Mouse (Mus musculus) embryonic facial prominence, embryonic 14.5 days (tissue): Measurements from ENCODE around the gene Rps6ka3. TPM values are rescaled to one million over a fixed set of nuclear protein-coding genes. Genes with fewer than 3 reads are reported as not detected.
A peak's percentile ranks its signal among the peaks of the same experiment; 100 is the strongest.

Experiments
- ATAC-seq: fragments of 200-750 bp; cut with Nextera tagmentation; 2 replicates; pipeline ENCODE4 v1.8.0; 2017; ENCODE audit warnings: low read depth, moderate number of reproducible peaks, moderate TSS enrichment
- DNase-seq: peaks from one replicate; pipeline ENCODE4 v3.0.0-alpha.2; 2015; ENCODE audit warnings: low spot score
- H3K27ac ChIP-seq: fragments of 300-500 bp; sonication (generic); replicated peaks from 2 replicates; pipeline ENCODE4 v1.5.1; 2014; ENCODE audit warnings: low read depth, mild to moderate bottlenecking, low read length, moderate library complexity
- H3K27me3 ChIP-seq: fragments of 300-500 bp; sonication (generic); replicated peaks from 2 replicates; pipeline ENCODE4 v1.6.1; 2014; ENCODE audit warnings: low read length; ENCODE audit not compliant: control insufficient read depth, insufficient read depth
- H3K36me3 ChIP-seq: fragments of 300-500 bp; sonication (generic); 2 replicates; pipeline ENCODE4 v1.6.1; 2014; ENCODE audit warnings: low read length, mixed read lengths; ENCODE audit not compliant: control insufficient read depth, insufficient read depth
- H3K4me1 ChIP-seq: fragments of 300-500 bp; sonication (generic); 2 replicates; pipeline ENCODE4 v1.6.1; 2014; ENCODE audit warnings: antibody characterized with exemption, low read length; ENCODE audit not compliant: control insufficient read depth, insufficient read depth
- H3K4me2 ChIP-seq: fragments of 300-500 bp; sonication (generic); 2 replicates; pipeline ENCODE4 v1.6.1; 2014; ENCODE audit warnings: low read depth, mild to moderate bottlenecking, low read length, moderate library complexity, mixed read lengths
- H3K4me3 ChIP-seq: fragments of 300-500 bp; sonication (generic); 2 replicates; pipeline ENCODE4 v1.5.1; 2014; ENCODE audit warnings: low read depth, mild to moderate bottlenecking, low read length
- H3K9ac ChIP-seq: fragments of 300-500 bp; sonication (generic); 2 replicates; pipeline ENCODE4 v1.6.1; 2014; ENCODE audit warnings: low read depth, mild to moderate bottlenecking, low read length, moderate library complexity, mixed read lengths
- H3K9me3 ChIP-seq: fragments of 300-500 bp; sonication (generic); 2 replicates; pipeline ENCODE4 v1.6.1; 2016; ENCODE audit warnings: low read length; ENCODE audit not compliant: control insufficient read depth
- WGBS: fragments of 180-500 bp; shearing (Covaris S2); extraction: QIAGEN DNeasy Blood & Tissue Kit; methylation state at CpG from one replicate; pipeline ENCODE4 v1.1.7; 2014; 5-methylcytosine and 5-hydroxymethylcytosine counted together
- polyA plus RNA-seq: library from polyadenylated mRNA; unstranded; fragments of >200 nt; fragmentation: Nextera tagmentation; extraction: Ambion mirVana; gene quantifications from 2 replicates; pipeline ENCODE4 v1.2.1, GENCODE M21; 2014

Rps6ka3 gene
- polyA plus RNA-seq, 1 experiment from 2014 or later: 11.1 TPM

GRCm38 (mm10) chrX:159388953-159389352, 178.8 kb downstream of the Rps6ka3 start:
- no peaks in the 10 kb centered on the region; the same call in 1 of the 2 replicates for H3K27me3 ChIP-seq

GRCm38 (mm10) chrX:159390347-159390962, 180.3 kb downstream of the Rps6ka3 start:
- peaks cover 10% of the 10 kb centered on the region; the same call in 1 of the 2 replicates for H3K36me3 ChIP-seq
- no peaks in the 10 kb centered on the region for H3K4me1 ChIP-seq
- no peak overlapping the region for H3K4me3 ChIP-seq
- no peaks in the 10 kb centered on the region for H3K27me3 ChIP-seq
- WGBS: 77% methylated on average over 6 of the region's 6 CpGs
- H3K9me3 ChIP-seq: no peaks in the 10 kb centered on the region
- H3K9ac ChIP-seq: no peak overlapping the region
- H3K4me2 ChIP-seq: no peak overlapping the region
- no peak for DNase-seq
- ATAC-seq: no peak
- no peak overlapping the region for H3K27ac ChIP-seq

More at GRCm38 (mm10) chrX:159388953-159389352, 178.8 kb downstream of the Rps6ka3 start:
- Histone ChIP-seq H3K36me3 (peaks cover 10% of the 10 kb centered on the region; the same call in 1 of the 2 replicates), H3K4me1 (no peaks in the 10 kb centered on the region), H3K9me3 (no peaks in the 10 kb centered on the region), H3K4me2 (no peak overlapping the region), H3K27ac (no peak overlapping the region), H3K9ac (no peak overlapping the region), H3K4me3 (no peak overlapping the region)
- DNase-seq: peak; percentile 19
- no peak for ATAC-seq

GRCm38 (mm10) chrX:159391239-159391638, 181.1 kb downstream of the Rps6ka3 start:
- no peaks in the 10 kb centered on the region for H3K9me3 ChIP-seq
- no peak overlapping the region for H3K9ac ChIP-seq
- H3K36me3 ChIP-seq: 0 out of 2 replicates have a peak, but pooled peaks cover 3% of the 10 kb centered on the region
- ATAC-seq: no peak
- no peaks in the 10 kb centered on the region for H3K4me1 ChIP-seq
- no peaks in the 10 kb centered on the region for H3K27me3 ChIP-seq
- H3K4me3 ChIP-seq: no peak overlapping the region
- 68% methylated on average over 3 of the region's 3 CpGs for WGBS
- DNase-seq: no peak
- H3K27ac ChIP-seq: no peak overlapping the region
- no peak overlapping the region for H3K4me2 ChIP-seq

GRCm38 (mm10) chrX:159409253-159409652, 199.1 kb downstream of the Rps6ka3 start:
- peak; percentile 45 for DNase-seq
- Histone ChIP-seq H3K27ac (no peak overlapping the region), H3K27me3 (peaks cover 4% of the 10 kb centered on the region), H3K9me3 (no peaks in the 10 kb centered on the region), H3K36me3 (no peaks in the 10 kb centered on the region), H3K4me1 (no peaks in the 10 kb centered on the region), H3K9ac (no peak overlapping the region), H3K4me2 (no peak overlapping the region), H3K4me3 (no peak overlapping the region)
- 28% methylated on average over 4 of the region's 4 CpGs for WGBS
- ATAC-seq: no peak

- peak; percentile 88 for ATAC-seq
- peaks cover 32% of the 10 kb centered on the region for H3K27me3 ChIP-seq
- peak within 1 kb of the TSS; percentile 91 for H3K4me2 ChIP-seq
- no peaks in the 10 kb centered on the region for H3K9me3 ChIP-seq
- no peaks in the 10 kb centered on the region for H3K36me3 ChIP-seq
- peak; percentile 17 for DNase-seq
- H3K9ac ChIP-seq: peak within 1 kb of the TSS; percentile 42; the same call in 1 of the 2 replicates
- no peaks in the 10 kb centered on the region for H3K4me1 ChIP-seq
- 25% methylated on average over 16 of the region's 83 CpGs for WGBS
- H3K27ac ChIP-seq: no peak within 1 kb of the TSS
- H3K4me3 ChIP-seq: peak within 1 kb of the TSS; percentile 51
Measured at GRCm38 (mm10) chrX:159414130-159414828, 204.2 kb downstream of the Rps6ka3 start, which contains the start of gene Map7d2. Gene Map7d2 (plus strand): TSS chrX:159414572.

GRCm38 (mm10) chrX:159414829-159415673, 204.9 kb downstream of the Rps6ka3 start:
- DNase-seq: no peak
- H3K27ac ChIP-seq: no peak overlapping the region
- peaks cover 32% of the 10 kb centered on the region for H3K27me3 ChIP-seq
- peak overlapping the region; percentile 42; the same call in 1 of the 2 replicates for H3K9ac ChIP-seq
- H3K4me1 ChIP-seq: no peaks in the 10 kb centered on the region
- no peaks in the 10 kb centered on the region for H3K9me3 ChIP-seq
- peak overlapping the region; percentile 91 for H3K4me2 ChIP-seq
- peak overlapping the region; percentile 51 for H3K4me3 ChIP-seq
- WGBS: 24% methylated on average over 24 of the region's 65 CpGs
- peak; percentile 30 for ATAC-seq
- H3K36me3 ChIP-seq: no peaks in the 10 kb centered on the region

Other genes starting within 250 kb of the Rps6ka3 start
- gene Eif1ax, start 161.9 kb downstream of the Rps6ka3 start, polyA plus RNA-seq: 115 and 118 TPM in 2 replicates
- gene Map7d2, start 204.3 kb downstream of the Rps6ka3 start, polyA plus RNA-seq: 3.2 and 4.5 TPM in 2 replicates